Mouse (Mus musculus) liver, adult 10 weeks (tissue): ENCODE measurements around the gene Vil1. TPM values are rescaled to one million over a fixed set of nuclear protein-coding genes. Genes with fewer than 3 reads are reported as not detected.

Experiments
- polyA plus RNA-seq: library from polyadenylated mRNA; stranded (reverse); fragments of 350-450 nt; fragmentation: Illumina TruSeq; extraction: RNeasy Lipid Tissue Mini Kit (QIAGEN cat#74804); gene quantifications from one replicate; pipeline ENCODE4 v1.2.3, GENCODE M21; 2014; ENCODE audit warnings: low read depth, low replicate concordance

Gene Vil1
- polyA plus RNA-seq = 0.19 TPM

GRCm38 (mm10) chr1:74408589-74409504 lies at the start of gene Vil1:
Gene Vil1, plus strand, starts transcription at chr1:74409376.

DNA sequence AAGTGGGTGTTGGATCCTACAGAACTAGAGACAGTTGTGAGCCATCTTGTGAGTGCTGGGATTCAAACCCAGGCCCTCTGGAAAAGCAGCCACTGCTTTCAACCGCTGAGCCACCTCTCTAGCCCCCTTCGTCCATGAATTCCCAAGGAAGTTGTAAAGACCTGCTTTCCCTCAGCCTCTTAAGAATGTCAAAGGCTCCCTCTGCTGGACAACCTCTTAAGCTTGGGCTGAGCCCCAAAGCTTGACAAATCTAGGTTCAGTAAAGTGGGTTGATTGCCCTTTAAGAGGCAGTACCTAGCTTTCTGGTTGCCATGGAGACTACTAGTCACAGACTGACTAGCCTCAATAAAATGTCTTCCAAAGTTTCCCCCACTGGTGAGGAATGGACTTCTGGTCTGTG lies 47.4 kb upstream of the Vil1 start, which contains the start of gene Catip:
Catip (plus strand) TSS at position 297 of the 400 bp plus-strand sequence.

DNA sequence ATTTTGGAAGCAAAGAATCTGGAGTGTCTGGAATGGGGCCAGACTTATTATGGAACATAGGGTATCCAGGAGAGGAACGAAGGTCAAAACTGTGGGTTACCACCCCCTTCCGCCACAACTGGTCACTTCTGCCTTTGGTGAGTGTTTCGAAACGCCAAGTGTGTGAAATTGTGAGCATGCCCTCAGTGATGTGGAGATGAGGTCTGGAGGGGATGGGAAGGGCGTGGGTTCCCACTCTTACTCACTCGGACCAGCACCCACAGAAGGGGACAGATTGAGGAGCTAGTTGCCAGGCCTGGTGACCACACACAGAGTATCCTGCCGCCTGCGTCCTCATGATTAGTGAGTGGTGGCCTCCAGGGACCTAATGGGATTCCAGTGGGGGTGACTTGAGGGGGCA lies 34.2 kb upstream of the Vil1 start, which contains the start of gene Slc11a1:
Slc11a1 (plus strand) TSS at position 216 of the 400 bp plus-strand sequence.

GRCm38 (mm10) chr1:74390924-74391748 lies 18.0 kb upstream of the Vil1 start, which contains the start of gene Ctdsp1:
Gene Ctdsp1, plus strand, starts transcription at chr1:74391509.

Other genes with a start within 250 kb of the Vil1 start
- not detected for gene Cxcr1, start 214.7 kb upstream of the Vil1 start, polyA plus RNA-seq
- gene Arpc2, start 173.3 kb upstream of the Vil1 start, polyA plus RNA-seq = 208 TPM
- gene Gpbar1, start 130.8 kb upstream of the Vil1 start, polyA plus RNA-seq = not detected
- 7.8 TPM for gene Aamp, start 124.6 kb upstream of the Vil1 start, polyA plus RNA-seq
- 11.1 TPM for gene Pnkd, start 124.4 kb upstream of the Vil1 start, polyA plus RNA-seq
- gene Tmbim1, start 103.8 kb upstream of the Vil1 start, polyA plus RNA-seq = 21.5 TPM
- not detected for gene Catip, start 47.3 kb upstream of the Vil1 start, polyA plus RNA-seq
- gene Slc11a1, start 34.2 kb upstream of the Vil1 start, polyA plus RNA-seq = 1.7 TPM
- 26.7 TPM for gene Ctdsp1, start 17.9 kb upstream of the Vil1 start, polyA plus RNA-seq
- gene Cnot9, start 96.7 kb downstream of the Vil1 start, polyA plus RNA-seq = 13.2 TPM
- not detected for gene Plcd4, start 133.5 kb downstream of the Vil1 start, polyA plus RNA-seq
- 4.4 TPM for gene Usp37, start 134.9 kb downstream of the Vil1 start, polyA plus RNA-seq
- gene Zfp142, start 178.9 kb downstream of the Vil1 start, polyA plus RNA-seq = 0.74 TPM
- gene Bcs1l, start 178.9 kb downstream of the Vil1 start, polyA plus RNA-seq = 7.1 TPM
- 7.2 TPM for gene Rnf25, start 192.0 kb downstream of the Vil1 start, polyA plus RNA-seq
- 0.24 TPM for gene Stk36, start 192.1 kb downstream of the Vil1 start, polyA plus RNA-seq